Mouse (Mus musculus) embryonic fibroblast, embryonic 13.5 days (primary cell): ENCODE measurements around the gene Cstf1. TPM values are rescaled to one million over a fixed set of nuclear protein-coding genes. Genes with fewer than 3 reads are reported as not detected.

Experiments
- H3K27ac ChIP-seq: 2 replicates; pipeline ENCODE4 v1.5.1; 2012; ENCODE audit warnings: low read length, control low read depth, inconsistent platforms; ENCODE audit not compliant: insufficient read depth
- H3K4me1 ChIP-seq: 2 replicates; pipeline ENCODE4 v1.6.1; 2011; ENCODE audit warnings: low read length; ENCODE audit not compliant: control insufficient read depth, insufficient read depth
- H3K4me3 ChIP-seq: 2 replicates; pipeline ENCODE4 v1.5.1; 2011; ENCODE audit warnings: mild to moderate bottlenecking, control low read depth, low read length; ENCODE audit not compliant: insufficient read depth
- CTCF ChIP-seq: IDR thresholded peaks from 2 replicates; pipeline ENCODE4 v1.5.1; 2011; ENCODE audit warnings: mild to moderate bottlenecking, control low read depth, low read length, moderate library complexity, borderline replicate concordance; ENCODE audit not compliant: insufficient read depth
- POLR2A ChIP-seq: IDR thresholded peaks from 2 replicates; pipeline ENCODE4 v1.6.1; 2011; ENCODE audit warnings: low read depth, mild to moderate bottlenecking, control low read depth, low read length, moderate library complexity
- polyA plus RNA-seq: library from polyadenylated mRNA; stranded (reverse); fragments of >200 nt; gene quantifications from 2 replicates; pipeline ENCODE4 v1.2.4, GENCODE M21; 2011; ENCODE audit warnings: low read depth; ENCODE audit not compliant: missing spikeins, insufficient read length

The Cstf1 gene
- polyA plus RNA-seq, 1 experiment, result 30.9 TPM

GRCm38 (mm10) chr2:172412454-172412853 is 42.0 kb downstream of the Cstf1 start:
- H3K4me1 ChIP-seq, result peaks cover 5% of the 10 kb centered on the region; the same call in 1 of the 2 replicates
- H3K27ac ChIP-seq, result no peak overlapping the region
- no peak for TF ChIP-seq CTCF
- H3K4me3 ChIP-seq, result no peak overlapping the region

GRCm38 (mm10) chr2:172413273-172413672 is 42.8 kb downstream of the Cstf1 start:
- Histone ChIP-seq H3K27ac (no peak overlapping the region), H3K4me1 (peaks cover 5% of the 10 kb centered on the region; the same call in 1 of the 2 replicates)
- TF ChIP-seq CTCF (no peak), POLR2A (no peak)

GRCm38 (mm10) chr2:172413894-172414293 is 43.4 kb downstream of the Cstf1 start:
- Histone ChIP-seq H3K4me3 (no peak overlapping the region), H3K27ac (no peak overlapping the region), H3K4me1 (peaks cover 5% of the 10 kb centered on the region; the same call in 1 of the 2 replicates)
- TF ChIP-seq POLR2A, result no peak
- TF ChIP-seq CTCF, result no peak

More at GRCm38 (mm10) chr2:172413273-172413672, 42.8 kb downstream of the Cstf1 start:
- H3K4me3 ChIP-seq, result no peak overlapping the region

GRCm38 (mm10) chr2:172416218-172416617 is 45.7 kb downstream of the Cstf1 start:
- peaks cover 5% of the 10 kb centered on the region; the same call in 1 of the 2 replicates for H3K4me1 ChIP-seq
- TF ChIP-seq POLR2A, result no peak
- no peak for TF ChIP-seq CTCF
- no peak overlapping the region for H3K27ac ChIP-seq

GRCm38 (mm10) chr2:172416876-172417275 is 46.4 kb downstream of the Cstf1 start:
- no peak overlapping the region for H3K4me3 ChIP-seq
- peaks cover 5% of the 10 kb centered on the region; the same call in 1 of the 2 replicates for H3K4me1 ChIP-seq
- no peak overlapping the region for H3K27ac ChIP-seq
- TF ChIP-seq POLR2A (no peak), CTCF (no peak)

More at GRCm38 (mm10) chr2:172416218-172416617, 45.7 kb downstream of the Cstf1 start:
- no peak overlapping the region for H3K4me3 ChIP-seq

GRCm38 (mm10) chr2:172418208-172418607 is 47.7 kb downstream of the Cstf1 start:
- Histone ChIP-seq H3K27ac (no peak overlapping the region), H3K4me3 (no peak overlapping the region), H3K4me1 (peaks cover 2% of the 10 kb centered on the region; the same call in 1 of the 2 replicates)
- no peak for TF ChIP-seq POLR2A
- no peak for TF ChIP-seq CTCF

- Histone ChIP-seq H3K4me3 (no peak overlapping the region), H3K4me1 (no peaks in the 10 kb centered on the region), H3K27ac (no peak overlapping the region)
- TF ChIP-seq POLR2A (no peak), CTCF (no peak)
Observed at GRCm38 (mm10) chr2:172430609-172431008, 60.1 kb downstream of the Cstf1 start.

Other genes starting within 250 kb of the Cstf1 start
- gene Mc3r, start 122.2 kb upstream of the Cstf1 start, polyA plus RNA-seq, result 0.19 TPM in 1 of 2 replicates, not detected in the other
- gene Fam210b, start 25.1 kb upstream of the Cstf1 start, polyA plus RNA-seq, result 10.6 and 11.8 TPM in 2 replicates
- gene Aurka, start 146 bp upstream of the Cstf1 start, polyA plus RNA-seq, result 28.9 and 35.5 TPM in 2 replicates
- gene Cass4, start 23.1 kb downstream of the Cstf1 start, polyA plus RNA-seq, result 1.3 and 1.8 TPM in 2 replicates
- 40.9 and 51.9 TPM in 2 replicates for gene Rtf2, start 69.9 kb downstream of the Cstf1 start, polyA plus RNA-seq
- gene Gcnt7, start 87.9 kb downstream of the Cstf1 start, polyA plus RNA-seq, result not detected in 2 replicates
- gene Fam209, start 101.8 kb downstream of the Cstf1 start, polyA plus RNA-seq, result 0.72 TPM in 1 of 2 replicates, not detected in the other
- not detected in 2 replicates for gene Tfap2c, start 178.9 kb downstream of the Cstf1 start, polyA plus RNA-seq